Mouse (Mus musculus): ENCODE data around the gene Upp1. TPM values are rescaled to one million over a fixed set of nuclear protein-coding genes. Genes with fewer than 3 reads are reported as not detected.
"Not testable (repeated sequence)": the region's sequence is repeated elsewhere in the genome, so short reads cannot be mapped to it uniquely, and the experiment has no call there.

Upp1 gene
- polyA plus RNA-seq, 1 experiment from 2014 or later: 3.7 TPM

- DNase-seq (ENCODE audit: low spot score): no peak
- Histone ChIP-seq H3K9me3 (no peaks in the 10 kb centered on the region), H3K4me3 (no peak overlapping the region), H3K27ac (replicated peaks) (no peak overlapping the region), H3K36me3 (replicated peaks) (no peaks in the 10 kb centered on the region), H3K27me3 (replicated peaks; ENCODE audit: low read depth, poor library complexity, severe bottlenecking) (no peaks in the 10 kb centered on the region), H3K4me1 (no peaks in the 10 kb centered on the region)
- 70% methylated on average over 2 of the region's 2 CpGs for WGBS
Observed at GRCm38 (mm10) chr11:9128110-9128509, 10.2 kb downstream of the Upp1 start.

- WGBS: 94% methylated on average over 8 of the region's 8 CpGs
Observed at GRCm38 (mm10) chr11:9129528-9129927, 11.6 kb downstream of the Upp1 start.

GRCm38 (mm10) chr11:9131688-9132087 is 13.8 kb downstream of the Upp1 start:
- DNase-seq (ENCODE audit: low spot score): no peak
- H3K27ac ChIP-seq (replicated peaks): no peak overlapping the region
- WGBS: 85% methylated on average over 7 of the region's 7 CpGs
- no peaks in the 10 kb centered on the region for H3K9me3 ChIP-seq
- H3K36me3 ChIP-seq (replicated peaks): no peaks in the 10 kb centered on the region
- H3K4me1 ChIP-seq: no peaks in the 10 kb centered on the region
- H3K4me3 ChIP-seq: no peak overlapping the region
- no peaks in the 10 kb centered on the region for H3K27me3 ChIP-seq (replicated peaks; ENCODE audit: low read depth, poor library complexity, severe bottlenecking)

More at GRCm38 (mm10) chr11:9129528-9129927, 11.6 kb downstream of the Upp1 start:
- DNase-seq (ENCODE audit: low spot score): no peak
- Histone ChIP-seq H3K4me1 (no peaks in the 10 kb centered on the region), H3K27ac (replicated peaks) (no peak overlapping the region), H3K27me3 (replicated peaks; ENCODE audit: low read depth, poor library complexity, severe bottlenecking) (no peaks in the 10 kb centered on the region), H3K9me3 (no peaks in the 10 kb centered on the region), H3K4me3 (no peak overlapping the region), H3K36me3 (replicated peaks) (no peaks in the 10 kb centered on the region)

- 74% methylated on average over 11 of the region's 11 CpGs for WGBS
- Histone ChIP-seq H3K27me3 (replicated peaks; ENCODE audit: low read depth, poor library complexity, severe bottlenecking) (no peaks in the 10 kb centered on the region), H3K36me3 (replicated peaks) (no peaks in the 10 kb centered on the region), H3K27ac (replicated peaks) (no peak overlapping the region), H3K4me3 (no peak overlapping the region), H3K4me1 (no peaks in the 10 kb centered on the region), H3K9me3 (no peaks in the 10 kb centered on the region)
- peak; percentile 50 for DNase-seq (ENCODE audit: low spot score)
Observed at GRCm38 (mm10) chr11:9135589-9136246, 17.8 kb downstream of the Upp1 start.

GRCm38 (mm10) chr11:9136471-9136870 is 18.6 kb downstream of the Upp1 start:
- H3K27ac ChIP-seq (replicated peaks): no peak overlapping the region
- peak; percentile 80 for DNase-seq (ENCODE audit: low spot score)
- no peaks in the 10 kb centered on the region for H3K9me3 ChIP-seq
- H3K4me1 ChIP-seq: no peaks in the 10 kb centered on the region
- H3K4me3 ChIP-seq: no peak overlapping the region
- H3K27me3 ChIP-seq (replicated peaks; ENCODE audit: low read depth, poor library complexity, severe bottlenecking): no peaks in the 10 kb centered on the region
- H3K36me3 ChIP-seq (replicated peaks): no peaks in the 10 kb centered on the region
- 18% methylated on average over 5 of the region's 5 CpGs for WGBS

- 91% methylated on average over 2 of the region's 2 CpGs for WGBS
Observed at GRCm38 (mm10) chr11:9145113-9145512, 27.2 kb downstream of the Upp1 start.

GRCm38 (mm10) chr11:9146115-9146514 is 28.2 kb downstream of the Upp1 start:
- Histone ChIP-seq H3K27ac (replicated peaks) (no peak overlapping the region), H3K9me3 (no peaks in the 10 kb centered on the region), H3K4me3 (no peak overlapping the region), H3K27me3 (replicated peaks; ENCODE audit: low read depth, poor library complexity, severe bottlenecking) (no peaks in the 10 kb centered on the region), H3K36me3 (replicated peaks) (no peaks in the 10 kb centered on the region), H3K4me1 (no peaks in the 10 kb centered on the region)
- DNase-seq (ENCODE audit: low spot score): no peak
- WGBS: 92% methylated on average over 4 of the region's 4 CpGs

More at GRCm38 (mm10) chr11:9145113-9145512, 27.2 kb downstream of the Upp1 start:
- Histone ChIP-seq H3K36me3 (replicated peaks) (no peaks in the 10 kb centered on the region), H3K27me3 (replicated peaks; ENCODE audit: low read depth, poor library complexity, severe bottlenecking) (no peaks in the 10 kb centered on the region), H3K4me1 (no peaks in the 10 kb centered on the region), H3K27ac (replicated peaks) (no peak overlapping the region), H3K9me3 (no peaks in the 10 kb centered on the region), H3K4me3 (no peak overlapping the region)
- DNase-seq (ENCODE audit: low spot score): no peak

- Histone ChIP-seq H3K27ac (replicated peaks) (no peak overlapping the region), H3K9me3 (no peaks in the 10 kb centered on the region), H3K4me3 (no peak overlapping the region), H3K36me3 (replicated peaks) (no peaks in the 10 kb centered on the region), H3K27me3 (replicated peaks; ENCODE audit: low read depth, poor library complexity, severe bottlenecking) (no peaks in the 10 kb centered on the region), H3K4me1 (no peaks in the 10 kb centered on the region)
- DNase-seq (ENCODE audit: low spot score): no peak
- 84% methylated on average over 1 of the region's 1 CpGs for WGBS
Observed at GRCm38 (mm10) chr11:9146683-9147082, 28.8 kb downstream of the Upp1 start.

- Histone ChIP-seq H3K27me3 (replicated peaks; ENCODE audit: low read depth, poor library complexity, severe bottlenecking) (no peaks in the 10 kb centered on the region), H3K36me3 (replicated peaks) (no peaks in the 10 kb centered on the region), H3K9me3 (no peaks in the 10 kb centered on the region), H3K27ac (replicated peaks) (no peak overlapping the region), H3K4me1 (no peaks in the 10 kb centered on the region), H3K4me3 (no peak overlapping the region)
- WGBS: 84% methylated on average over 2 of the region's 2 CpGs
- no peak for DNase-seq (ENCODE audit: low spot score)
Observed at GRCm38 (mm10) chr11:9148206-9148605, 30.3 kb downstream of the Upp1 start.

- not testable (repeated sequence) for H3K36me3 ChIP-seq (replicated peaks); H3K4me1 ChIP-seq; H3K27me3 ChIP-seq (replicated peaks; ENCODE audit: low read depth, poor library complexity, severe bottlenecking); H3K9me3 ChIP-seq; DNase-seq (ENCODE audit: low spot score); H3K27ac ChIP-seq (replicated peaks); H3K4me3 ChIP-seq
- WGBS: 86% methylated on average over 25 of the region's 25 CpGs
Observed at GRCm38 (mm10) chr11:9150403-9150802, 32.5 kb downstream of the Upp1 start.

- no peaks in the 10 kb centered on the region for H3K27me3 ChIP-seq (replicated peaks; ENCODE audit: low read depth, poor library complexity, severe bottlenecking)
- no peaks in the 10 kb centered on the region for H3K9me3 ChIP-seq
- H3K27ac ChIP-seq (replicated peaks): no peak overlapping the region
- no peak overlapping the region for H3K4me3 ChIP-seq
- H3K36me3 ChIP-seq (replicated peaks): no peaks in the 10 kb centered on the region
- no peaks in the 10 kb centered on the region for H3K4me1 ChIP-seq
- DNase-seq (ENCODE audit: low spot score): no peak
- 83% methylated on average over 3 of the region's 3 CpGs for WGBS
Observed at GRCm38 (mm10) chr11:9159953-9160352, 42.0 kb downstream of the Upp1 start.

- DNase-seq (ENCODE audit: low spot score): no peak
- Histone ChIP-seq H3K27ac (replicated peaks) (no peak overlapping the region), H3K4me3 (no peak overlapping the region), H3K4me1 (no peaks in the 10 kb centered on the region; the same call in 1 of the 2 replicates), H3K27me3 (replicated peaks; ENCODE audit: low read depth, poor library complexity, severe bottlenecking) (no peaks in the 10 kb centered on the region), H3K36me3 (replicated peaks) (no peaks in the 10 kb centered on the region), H3K9me3 (no peaks in the 10 kb centered on the region)
- 88% methylated on average over 2 of the region's 2 CpGs for WGBS
Observed at GRCm38 (mm10) chr11:9167331-9167730, 49.4 kb downstream of the Upp1 start.

- Histone ChIP-seq H3K27ac (replicated peaks) (no peak overlapping the region), H3K4me1 (no peaks in the 10 kb centered on the region), H3K4me3 (no peak overlapping the region), H3K9me3 (no peaks in the 10 kb centered on the region), H3K36me3 (replicated peaks) (no peaks in the 10 kb centered on the region), H3K27me3 (replicated peaks; ENCODE audit: low read depth, poor library complexity, severe bottlenecking) (no peaks in the 10 kb centered on the region)
- 85% methylated on average over 1 of the region's 1 CpGs for WGBS
- no peak for DNase-seq (ENCODE audit: low spot score)
Observed at GRCm38 (mm10) chr11:9181477-9181876, 63.6 kb downstream of the Upp1 start.
